Mouse (Mus musculus) heart, embryonic 13.5 days (tissue): ENCODE results near the gene Gm38431. TPM values are rescaled to one million over a fixed set of nuclear protein-coding genes. Genes with fewer than 3 reads are reported as not detected.
"Not testable (repeated sequence)": the region's sequence is repeated elsewhere in the genome, so short reads cannot be mapped to it uniquely, and the experiment has no call there.

Experiments used
- ATAC-seq: fragments of 200-750 bp; cut with Nextera tagmentation; 2 replicates; pipeline ENCODE4 v1.8.0; 2017; ENCODE audit warnings: moderate TSS enrichment; ENCODE audit not compliant: insufficient number of reproducible peaks, low FRiP score, low TSS enrichment; ENCODE audit errors: extremely low read depth
- H3K27ac ChIP-seq: fragments of 300-500 bp; sonication (generic); replicated peaks from 2 replicates; pipeline ENCODE4 v1.5.1; 2015; ENCODE audit warnings: moderate library complexity, mild to moderate bottlenecking, inconsistent platforms
- H3K27me3 ChIP-seq: fragments of 300-500 bp; sonication (generic); replicated peaks from 2 replicates; pipeline ENCODE4 v1.6.1; 2015; ENCODE audit warnings: mild to moderate bottlenecking, inconsistent platforms
- H3K36me3 ChIP-seq: fragments of 300-500 bp; sonication (generic); 2 replicates; pipeline ENCODE4 v1.6.1; 2015; ENCODE audit warnings: mild to moderate bottlenecking, inconsistent platforms
- H3K4me1 ChIP-seq: fragments of 300-500 bp; sonication (generic); 2 replicates; pipeline ENCODE4 v1.6.1; 2015; ENCODE audit warnings: inconsistent platforms
- H3K4me2 ChIP-seq: fragments of 300-500 bp; sonication (generic); 2 replicates; pipeline ENCODE4 v1.6.1; 2015; ENCODE audit warnings: inconsistent platforms, mild to moderate bottlenecking, moderate library complexity
- H3K4me3 ChIP-seq: fragments of 300-500 bp; sonication (generic); 2 replicates; pipeline ENCODE4 v1.5.1; 2015; ENCODE audit warnings: moderate library complexity, mild to moderate bottlenecking, inconsistent platforms
- H3K9ac ChIP-seq: fragments of 300-500 bp; sonication (generic); 2 replicates; pipeline ENCODE4 v1.6.1; 2015; ENCODE audit warnings: inconsistent platforms, mild to moderate bottlenecking, moderate library complexity
- H3K9me3 ChIP-seq: fragments of 300-500 bp; sonication (generic); 2 replicates; pipeline ENCODE4 v1.6.1; 2016; ENCODE audit warnings: inconsistent platforms
- WGBS: fragments of 180-500 bp; shearing (Covaris S2); methylation state at CpG from one replicate; pipeline ENCODE4 v1.1.7; 2015; ENCODE audit warnings: mixed read lengths; 5-methylcytosine and 5-hydroxymethylcytosine counted together
- polyA plus RNA-seq: library from polyadenylated mRNA; unstranded; fragments of >200 nt; fragmentation: Nextera tagmentation; extraction: Ambion mirVana; gene quantifications from 2 replicates; pipeline ENCODE4 v1.2.1, GENCODE M21; 2015

Gene Gm38431
- polyA plus RNA-seq, 1 experiment from 2014 or later: 1.7 TPM

GRCm38 (mm10) chr9:21073044-21073840 lies 18.6 kb downstream of the Gm38431 start, which contains the start of the genes Gm49373 and Fdx1l:
TSS of gene Gm49373 (minus strand) at chr9:21073096.
TSS of gene Fdx1l (minus strand) at chr9:21073614.
- H3K9ac ChIP-seq: peak within 1 kb of the TSS; percentile 92
- H3K4me1 ChIP-seq: peaks cover 19% of the 10 kb centered on the region
- peak; percentile 74; the same call in 1 of the 2 replicates for ATAC-seq
- H3K27ac ChIP-seq: peak within 1 kb of the TSS; percentile 71
- peak within 1 kb of the TSS; percentile 87 for H3K4me2 ChIP-seq
- H3K9me3 ChIP-seq: no peaks in the 10 kb centered on the region
- 3% methylated on average over 58 of the region's 58 CpGs for WGBS
- H3K36me3 ChIP-seq: peaks cover 74% of the 10 kb centered on the region
- peak within 1 kb of the TSS; percentile 86 for H3K4me3 ChIP-seq
- H3K27me3 ChIP-seq: no peaks in the 10 kb centered on the region

- peaks cover 74% of the 10 kb centered on the region for H3K36me3 ChIP-seq
- no peaks in the 10 kb centered on the region for H3K27me3 ChIP-seq
- peak overlapping the region; percentile 87 for H3K4me2 ChIP-seq
- WGBS: 7% methylated on average over 4 of the region's 4 CpGs
- peak overlapping the region; percentile 86 for H3K4me3 ChIP-seq
- H3K9ac ChIP-seq: peak overlapping the region; percentile 92
- no peak for ATAC-seq
- H3K27ac ChIP-seq: peak overlapping the region; percentile 71
- H3K4me1 ChIP-seq: peaks cover 19% of the 10 kb centered on the region
- H3K9me3 ChIP-seq: no peaks in the 10 kb centered on the region
Observed at GRCm38 (mm10) chr9:21072641-21073040, 19.2 kb downstream of the Gm38431 start.

- Histone ChIP-seq H3K27me3 (no peaks in the 10 kb centered on the region), H3K27ac (no peak within 1 kb of the TSS), H3K4me3 (no peak within 1 kb of the TSS), H3K9me3 (no peaks in the 10 kb centered on the region), H3K4me2 (no peak within 1 kb of the TSS), H3K36me3 (peaks cover 87% of the 10 kb centered on the region), H3K9ac (no peak within 1 kb of the TSS), H3K4me1 (peaks cover 6% of the 10 kb centered on the region)
- WGBS: 78% methylated on average over 27 of the region's 27 CpGs
- ATAC-seq: 0 out of 2 replicates have a peak, but pooled peaks have one; percentile 7
Observed at GRCm38 (mm10) chr9:21067006-21067684, 24.7 kb downstream of the Gm38431 start, which contains the start of gene Zglp1. TSS of gene Zglp1 (minus strand) at chr9:21067093.

- Histone ChIP-seq H3K4me3 (no peak overlapping the region), H3K9me3 (no peaks in the 10 kb centered on the region)
- ATAC-seq: no peak
Observed at GRCm38 (mm10) chr9:21062928-21063327, 28.9 kb downstream of the Gm38431 start.

GRCm38 (mm10) chr9:21051578-21051977 lies 40.2 kb downstream of the Gm38431 start:
- Histone ChIP-seq H3K36me3 (no peaks in the 10 kb centered on the region), H3K9ac (no peak overlapping the region), H3K9me3 (no peaks in the 10 kb centered on the region), H3K4me3 (no peak overlapping the region), H3K4me2 (no peak overlapping the region), H3K27ac (no peak overlapping the region), H3K4me1 (no peaks in the 10 kb centered on the region), H3K27me3 (peaks cover 21% of the 10 kb centered on the region; the same call in 1 of the 2 replicates)
- ATAC-seq: no peak
- WGBS: 51% methylated on average over 10 of the region's 10 CpGs

More at GRCm38 (mm10) chr9:21062928-21063327, 28.9 kb downstream of the Gm38431 start:
- Histone ChIP-seq H3K4me2 (no peak overlapping the region), H3K36me3 (peaks cover 61% of the 10 kb centered on the region), H3K4me1 (no peaks in the 10 kb centered on the region), H3K27me3 (no peaks in the 10 kb centered on the region), H3K27ac (no peak overlapping the region), H3K9ac (no peak overlapping the region)
- WGBS: 83% methylated on average over 2 of the region's 2 CpGs

- H3K4me3 ChIP-seq: no peak overlapping the region
- peaks cover 10% of the 10 kb centered on the region for H3K27me3 ChIP-seq
- no peak overlapping the region for H3K27ac ChIP-seq
- no peak overlapping the region for H3K9ac ChIP-seq
- no peaks in the 10 kb centered on the region for H3K36me3 ChIP-seq
- WGBS: 69% methylated on average over 3 of the region's 3 CpGs
- no peak for ATAC-seq
- no peaks in the 10 kb centered on the region for H3K9me3 ChIP-seq
- H3K4me2 ChIP-seq: no peak overlapping the region
- H3K4me1 ChIP-seq: 0 out of 2 replicates have a peak, but pooled peaks cover 2% of the 10 kb centered on the region
Observed at GRCm38 (mm10) chr9:21045235-21045634, 46.6 kb downstream of the Gm38431 start.

- not testable (repeated sequence) for H3K4me1 ChIP-seq, H3K27ac ChIP-seq, H3K36me3 ChIP-seq, H3K9ac ChIP-seq, ATAC-seq, H3K4me3 ChIP-seq, H3K4me2 ChIP-seq, H3K9me3 ChIP-seq
- 43% methylated on average over 1 of the region's 1 CpGs for WGBS
- peaks cover 12% of the 10 kb centered on the region for H3K27me3 ChIP-seq
Observed at GRCm38 (mm10) chr9:21044785-21045184, 47.0 kb downstream of the Gm38431 start.

- no peaks in the 10 kb centered on the region for H3K9me3 ChIP-seq
- 69% methylated on average over 4 of the region's 4 CpGs for WGBS
- H3K27ac ChIP-seq: no peak overlapping the region
- no peak overlapping the region for H3K9ac ChIP-seq
- H3K36me3 ChIP-seq: no peaks in the 10 kb centered on the region
- no peak overlapping the region for H3K4me3 ChIP-seq
- H3K4me2 ChIP-seq: no peak overlapping the region
- 0 out of 2 replicates have a peak, but pooled peaks cover 2% of the 10 kb centered on the region for H3K4me1 ChIP-seq
- no peak for ATAC-seq
- H3K27me3 ChIP-seq: peaks cover 24% of the 10 kb centered on the region
Observed at GRCm38 (mm10) chr9:21043563-21043962, 48.2 kb downstream of the Gm38431 start.

- H3K9me3 ChIP-seq: no peaks in the 10 kb centered on the region
- peaks cover 46% of the 10 kb centered on the region for H3K27me3 ChIP-seq
- peaks cover 20% of the 10 kb centered on the region for H3K4me1 ChIP-seq
- 54% methylated on average over 4 of the region's 4 CpGs for WGBS
- H3K9ac ChIP-seq: no peak overlapping the region
- ATAC-seq: no peak
- H3K27ac ChIP-seq: no peak overlapping the region
- no peak overlapping the region for H3K4me2 ChIP-seq
- no peak overlapping the region for H3K4me3 ChIP-seq
- H3K36me3 ChIP-seq: no peaks in the 10 kb centered on the region
Observed at GRCm38 (mm10) chr9:21041308-21041707, 50.5 kb downstream of the Gm38431 start.

GRCm38 (mm10) chr9:21039779-21040178 lies 52.0 kb downstream of the Gm38431 start:
- no peak overlapping the region for H3K9ac ChIP-seq
- peaks cover 30% of the 10 kb centered on the region for H3K4me1 ChIP-seq
- no peaks in the 10 kb centered on the region for H3K36me3 ChIP-seq
- ATAC-seq: no peak
- no peak overlapping the region for H3K27ac ChIP-seq
- H3K27me3 ChIP-seq: peaks cover 62% of the 10 kb centered on the region
- H3K4me3 ChIP-seq: no peak overlapping the region
- no peak overlapping the region for H3K4me2 ChIP-seq
- WGBS: 70% methylated on average over 3 of the region's 3 CpGs
- H3K9me3 ChIP-seq: no peaks in the 10 kb centered on the region

- Histone ChIP-seq H3K9me3 (no peaks in the 10 kb centered on the region), H3K27ac (no peak overlapping the region), H3K4me2 (peak overlapping the region; percentile 70), H3K9ac (peak overlapping the region; percentile 69), H3K4me3 (peak overlapping the region; percentile 43), H3K36me3 (no peaks in the 10 kb centered on the region), H3K4me1 (peaks cover 46% of the 10 kb centered on the region), H3K27me3 (peaks cover 85% of the 10 kb centered on the region)
- ATAC-seq: peak; percentile 32; the same call in 1 of the 2 replicates
- WGBS: 2% methylated on average over 31 of the region's 31 CpGs
Observed at GRCm38 (mm10) chr9:21037481-21037891, 54.3 kb downstream of the Gm38431 start.
